Mouse (Mus musculus) heart, postnatal 0 days (tissue): ENCODE data around the gene Cry2. TPM values are rescaled to one million over a fixed set of nuclear protein-coding genes. Genes with fewer than 3 reads are reported as not detected.

Source experiments
- ATAC-seq: fragments of 200-750 bp; cut with Nextera tagmentation; 2 replicates; pipeline ENCODE4 v1.8.0; 2017; ENCODE audit warnings: low read depth, moderate number of reproducible peaks, moderate library complexity; ENCODE audit not compliant: insufficient read depth
- DNase-seq: peaks from one replicate; pipeline ENCODE4 v3.0.0-alpha.2; 2016; ENCODE audit warnings: low spot score
- H3K27ac ChIP-seq: fragments of 300-500 bp; sonication (generic); 2 replicates; pipeline ENCODE4 v1.5.1; 2014; ENCODE audit warnings: low read depth, mild to moderate bottlenecking
- H3K27me3 ChIP-seq: fragments of 300-500 bp; sonication (generic); 2 replicates; pipeline ENCODE4 v1.6.1; 2014; ENCODE audit warnings: low read length, mixed read lengths; ENCODE audit not compliant: control insufficient read depth, insufficient read depth
- H3K36me3 ChIP-seq: fragments of 300-500 bp; sonication (generic); replicated peaks from 2 replicates; pipeline ENCODE4 v1.6.1; 2014; ENCODE audit warnings: low read length, mixed read lengths; ENCODE audit not compliant: control insufficient read depth, insufficient read depth
- H3K4me1 ChIP-seq: fragments of 300-500 bp; sonication (generic); 2 replicates; pipeline ENCODE4 v1.6.1; 2014; ENCODE audit warnings: antibody characterized with exemption; ENCODE audit not compliant: control insufficient read depth, insufficient read depth
- H3K4me2 ChIP-seq: fragments of 300-500 bp; sonication (generic); 2 replicates; pipeline ENCODE4 v1.6.1; 2014; ENCODE audit warnings: low read depth, mild to moderate bottlenecking, low read length, moderate library complexity
- H3K4me3 ChIP-seq: fragments of 300-500 bp; sonication (generic); 2 replicates; pipeline ENCODE4 v1.5.1; 2014; ENCODE audit warnings: low read depth, low read length
- H3K9ac ChIP-seq: fragments of 300-500 bp; sonication (generic); replicated peaks from 2 replicates; pipeline ENCODE4 v1.6.1; 2014; ENCODE audit warnings: low read depth, low read length, mixed read lengths
- H3K9me3 ChIP-seq: fragments of 300-500 bp; sonication (generic); replicated peaks from 2 replicates; pipeline ENCODE4 v1.6.1; 2016; ENCODE audit warnings: low read length; ENCODE audit not compliant: control insufficient read depth
- CTCF ChIP-seq: IDR thresholded peaks from 2 replicates; pipeline ENCODE4 v1.5.1; 2016; ENCODE audit warnings: antibody characterized with exemption, control low read depth, low read depth
- EP300 ChIP-seq: IDR thresholded peaks from 2 replicates; pipeline ENCODE4 v1.6.1; 2016; ENCODE audit warnings: antibody characterized with exemption, low read depth
- WGBS: fragments of 180-500 bp; shearing (Covaris S2); extraction: QIAGEN DNeasy Blood & Tissue Kit; methylation state at CpG from one replicate; pipeline ENCODE4 v1.1.7; 2014; 5-methylcytosine and 5-hydroxymethylcytosine counted together
- polyA plus RNA-seq: library from polyadenylated mRNA; unstranded; fragments of >200 nt; fragmentation: Nextera tagmentation; extraction: Ambion mirVana; gene quantifications from 2 replicates; pipeline ENCODE4 v1.2.1, GENCODE M21; 2015
- total RNA-seq: library from RNA; depleted of rRNA; stranded (reverse); fragments of >200 nt; gene quantifications from 2 replicates; pipeline ENCODE4 v1.2.3, GENCODE M21; 2014; ENCODE audit warnings: low replicate concordance

Cry2 gene
- total and polyA plus RNA-seq, 2 experiments from 2014 or later = 9.5 to 17.3 TPM

DNA sequence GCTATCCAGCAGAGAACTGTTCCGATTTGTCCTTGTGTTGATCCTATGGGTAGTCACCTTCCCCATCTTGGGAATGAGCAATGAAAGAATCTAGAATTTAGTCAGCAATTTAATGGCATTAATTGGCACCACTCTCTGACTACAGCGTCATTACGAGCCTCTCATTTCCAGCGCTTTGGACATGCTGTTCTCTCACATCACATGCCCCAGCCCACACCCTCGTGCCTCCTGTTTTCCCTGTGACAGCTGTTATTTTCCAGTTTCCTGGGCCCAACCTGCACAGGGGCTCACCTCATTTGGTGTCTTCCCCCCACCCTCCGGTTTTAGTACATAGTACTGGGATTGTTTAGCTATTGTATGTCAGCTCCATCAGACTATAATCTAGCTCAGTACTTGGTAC is 1.2 kb upstream of the Cry2 start:
- Histone ChIP-seq H3K4me2 (no peak overlapping the region), H3K27me3 (no peaks in the 10 kb centered on the region), H3K9ac (no peak overlapping the region), H3K36me3 (no peaks in the 10 kb centered on the region), H3K27ac (no peak overlapping the region), H3K4me3 (no peak overlapping the region), H3K9me3 (no peaks in the 10 kb centered on the region), H3K4me1 (peaks cover 34% of the 10 kb centered on the region)
- ATAC-seq (no peak), DNase-seq (no peak)
- WGBS = 51% methylated on average over 6 of the region's 6 CpGs
- TF ChIP-seq CTCF (no peak), EP300 (no peak)

DNA sequence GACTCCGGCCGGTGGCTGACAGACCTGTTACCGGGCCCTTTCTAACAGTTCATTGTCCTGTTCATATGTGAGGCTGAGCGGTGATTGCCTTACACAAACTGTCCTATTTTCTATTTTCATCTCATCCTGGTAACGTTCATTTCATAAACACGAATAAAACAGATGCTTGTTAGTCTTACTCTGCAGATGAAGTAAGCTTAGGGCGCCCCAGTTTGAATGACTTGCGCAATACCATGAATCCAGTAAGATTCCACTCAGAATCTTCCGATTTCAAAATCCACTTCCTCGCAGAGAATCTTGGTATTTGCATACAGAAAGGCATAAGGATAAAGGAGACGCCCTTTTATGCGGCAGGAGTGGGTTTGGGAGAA is 517 bp upstream of the Cry2 start:
- ATAC-seq (no peak), DNase-seq (peak; percentile 27)
- Histone ChIP-seq H3K27me3 (no peaks in the 10 kb centered on the region), H3K9me3 (no peaks in the 10 kb centered on the region), H3K4me2 (peak overlapping the region; percentile 81), H3K4me3 (peak overlapping the region; percentile 79), H3K27ac (peak overlapping the region; percentile 61), H3K36me3 (no peaks in the 10 kb centered on the region), H3K9ac (peak overlapping the region; percentile 87; the same call in 1 of the 2 replicates), H3K4me1 (peaks cover 41% of the 10 kb centered on the region)
- WGBS = 6% methylated on average over 12 of the region's 12 CpGs
- TF ChIP-seq CTCF = no peak
- TF ChIP-seq EP300 = no peak

DNA sequence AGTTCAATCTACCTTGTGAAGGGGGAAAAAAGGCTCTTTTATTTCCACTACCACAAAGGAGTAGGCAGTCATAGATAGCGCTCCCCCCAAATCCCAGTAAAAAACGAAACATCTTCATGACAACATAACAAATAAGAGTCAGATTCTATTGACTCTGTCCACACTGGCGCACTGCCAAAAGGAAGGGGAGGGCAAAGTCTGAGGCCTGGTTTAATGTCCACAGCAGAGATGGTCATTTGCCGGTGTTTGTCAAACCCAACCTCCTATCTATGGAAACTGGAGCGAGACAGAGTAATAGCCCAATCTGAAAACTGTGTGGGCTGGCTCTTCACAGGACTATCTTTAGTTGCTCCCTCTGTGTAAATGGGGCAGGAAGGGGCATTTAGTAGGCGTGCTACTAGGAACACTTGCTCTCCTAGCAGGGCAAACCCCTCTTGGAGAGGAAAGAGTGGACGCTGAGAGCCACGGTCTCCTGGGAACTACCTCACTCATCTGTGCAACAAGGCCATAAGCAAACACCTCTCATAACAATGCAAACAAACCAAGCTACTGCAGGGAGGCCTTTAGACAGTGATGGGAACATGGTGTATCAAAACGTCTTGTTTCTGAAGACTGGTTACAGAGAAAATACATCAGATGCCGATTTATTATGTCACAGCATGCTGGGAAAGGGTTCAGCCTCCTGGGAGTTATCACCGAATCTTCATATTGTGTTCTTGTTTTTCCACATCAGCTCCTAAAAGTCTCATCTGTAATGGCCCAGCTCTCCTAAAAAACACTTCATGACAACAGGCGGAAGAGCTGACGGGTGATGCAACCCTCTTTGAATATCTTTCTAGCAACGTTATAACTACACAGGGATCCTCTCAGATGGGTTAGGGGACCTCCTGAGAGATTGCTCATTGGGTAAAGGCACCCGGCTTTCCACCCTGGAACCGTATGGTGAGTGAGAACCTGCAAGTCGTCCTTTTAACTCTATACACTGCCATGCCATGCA is 1.2 kb downstream of the Cry2 start:
- TF ChIP-seq CTCF (no peak), EP300 (no peak)
- peaks cover 56% of the 10 kb centered on the region for H3K4me1 ChIP-seq
- no peaks in the 10 kb centered on the region for H3K9me3 ChIP-seq
- peak overlapping the region; percentile 81 for H3K4me2 ChIP-seq
- ATAC-seq (no peak), DNase-seq (no peak)
- H3K9ac ChIP-seq = peak overlapping the region; percentile 87
- 40% methylated on average over 17 of the region's 17 CpGs for WGBS
- H3K27me3 ChIP-seq = no peaks in the 10 kb centered on the region
- H3K27ac ChIP-seq = peak overlapping the region; percentile 73
- peak overlapping the region; percentile 79 for H3K4me3 ChIP-seq
- H3K36me3 ChIP-seq = no peaks in the 10 kb centered on the region

DNA sequence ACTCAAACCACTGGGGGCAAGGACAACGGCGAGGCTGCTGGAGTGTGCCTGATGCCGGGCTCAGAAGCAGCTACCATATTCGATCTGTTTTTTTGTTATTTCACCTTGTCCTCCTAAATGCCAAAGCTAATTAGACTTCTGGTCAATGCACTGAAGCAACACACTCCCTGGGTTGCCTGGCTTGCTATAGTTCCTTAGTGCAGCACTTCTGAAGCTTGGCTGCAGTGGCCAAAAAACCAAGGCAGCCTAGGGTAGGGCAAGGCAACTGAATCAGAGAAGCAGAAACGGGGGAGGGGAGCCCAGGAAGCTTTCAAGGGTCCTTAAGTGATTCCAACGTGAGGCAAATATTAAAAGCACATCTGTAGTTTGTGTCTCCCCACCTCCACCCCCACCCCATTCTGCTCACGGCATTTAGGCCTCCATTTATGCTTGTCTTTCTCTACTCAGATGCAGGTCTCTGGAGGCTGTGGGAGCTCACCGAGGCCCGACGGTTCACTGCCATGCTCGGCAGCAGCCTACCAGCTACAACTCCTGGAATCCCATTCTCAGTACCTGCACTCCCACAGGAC is 2.1 kb downstream of the Cry2 start:
- no peaks in the 10 kb centered on the region for H3K36me3 ChIP-seq
- peak overlapping the region; percentile 73 for H3K27ac ChIP-seq
- no peak for ATAC-seq
- H3K4me3 ChIP-seq = peak overlapping the region; percentile 79
- peak overlapping the region; percentile 40; the same call in 1 of the 2 replicates for H3K9ac ChIP-seq
- no peaks in the 10 kb centered on the region for H3K27me3 ChIP-seq
- H3K9me3 ChIP-seq = no peaks in the 10 kb centered on the region
- TF ChIP-seq CTCF (no peak), EP300 (no peak)
- H3K4me1 ChIP-seq = peaks cover 63% of the 10 kb centered on the region
- WGBS = 19% methylated on average over 11 of the region's 11 CpGs
- H3K4me2 ChIP-seq = peak overlapping the region; percentile 81
- no peak for DNase-seq

DNA sequence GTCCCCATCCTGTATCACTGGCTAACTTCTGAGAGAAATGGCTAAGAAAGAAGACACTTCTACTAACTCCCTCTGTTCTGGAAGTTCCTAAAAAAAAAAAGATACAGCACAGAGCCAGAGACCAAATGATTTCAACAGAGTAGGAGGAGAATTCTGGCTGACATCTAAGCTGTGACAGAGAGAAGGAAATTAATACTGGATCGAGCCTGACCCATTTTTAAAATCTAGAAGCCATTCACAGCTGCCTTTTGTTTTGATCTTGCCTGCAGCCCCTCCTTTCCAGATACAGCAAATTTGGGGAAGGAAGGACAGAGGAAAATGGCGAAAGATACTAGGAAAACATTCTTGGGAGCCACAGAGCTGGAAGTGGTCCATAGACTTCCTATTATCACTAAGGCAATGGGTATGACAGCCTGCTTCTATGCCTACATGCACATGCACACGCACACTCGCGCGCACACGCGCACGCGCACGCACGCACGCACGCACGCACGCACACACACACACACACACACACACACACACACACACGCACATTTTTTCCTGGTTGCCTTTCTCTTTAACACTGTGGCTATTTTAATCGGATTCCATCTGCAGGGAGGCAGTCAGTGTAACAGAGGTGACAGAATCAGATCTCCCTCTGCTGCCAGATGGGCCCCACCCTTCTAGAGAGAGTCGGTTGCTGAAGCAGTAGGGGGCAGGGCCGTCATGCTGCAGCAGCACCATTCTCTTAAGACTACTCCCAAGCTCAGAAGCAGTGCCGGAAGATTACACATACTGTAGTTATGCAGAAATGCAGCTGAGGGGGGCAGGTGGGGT is 2.9 kb downstream of the Cry2 start:
- Histone ChIP-seq H3K27me3 (no peaks in the 10 kb centered on the region), H3K9me3 (no peaks in the 10 kb centered on the region), H3K27ac (peak overlapping the region; percentile 73), H3K36me3 (peaks cover 2% of the 10 kb centered on the region; the same call in 1 of the 2 replicates), H3K4me3 (peak overlapping the region; percentile 79), H3K4me2 (peak overlapping the region; percentile 81), H3K4me1 (peaks cover 69% of the 10 kb centered on the region), H3K9ac (peak overlapping the region; percentile 40; the same call in 1 of the 2 replicates)
- TF ChIP-seq CTCF = no peak
- 0 out of 2 replicates have a peak, but pooled peaks have one; percentile 30 for TF ChIP-seq EP300
- ATAC-seq (peak; percentile 5; the same call in 1 of the 2 replicates), DNase-seq (peak; percentile 69)
- 45% methylated on average over 21 of the region's 21 CpGs for WGBS
